Mouse (Mus musculus): ENCODE measurements around the gene Smg8.

GRCm38 (mm10) chr11:87046968-87047367 lies 39.6 kb downstream of the Smg8 start:
- no peak for TF ChIP-seq CTCF (IDR thresholded peaks at IDR 0.05; ENCODE audit: low read depth, low read length)
- no peak for TF ChIP-seq POLR2A (IDR thresholded peaks at IDR 0.05; ENCODE audit: borderline replicate concordance, low read depth, low read length)
